Mouse (Mus musculus): Measurements from ENCODE around the gene Pak6. TPM values are rescaled to one million over a fixed set of nuclear protein-coding genes. Genes with fewer than 3 reads are reported as not detected.

Gene Pak6
- polyA plus RNA-seq, 1 experiment = 0.06 TPM

- Histone ChIP-seq H3ac (ENCODE audit: control insufficient read depth, insufficient read length) (no peak overlapping the region), H3K4me2 (ENCODE audit: low read depth) (no peak overlapping the region), H3K27me3 (ENCODE audit: control insufficient read depth, insufficient read depth, insufficient read length) (peaks cover 6% of the 10 kb centered on the region), H3K36me3 (ENCODE audit: control insufficient read depth, insufficient read depth) (no peaks in the 10 kb centered on the region), H3K4me3 (no peak overlapping the region), H3K79me2 (ENCODE audit: control insufficient read depth, insufficient read depth) (no peaks in the 10 kb centered on the region)
- no peak for TF ChIP-seq POLR2AphosphoS2 (IDR thresholded peaks at IDR 0.05; ENCODE audit: insufficient read length, low read depth)
- TF ChIP-seq E2F4 (IDR thresholded peaks at IDR 0.05; ENCODE audit: insufficient read depth) = no peak
- TF ChIP-seq MAX (IDR thresholded peaks at IDR 0.05; ENCODE audit: low read depth) = no peak
- no peak for TF ChIP-seq SRF (IDR thresholded peaks at IDR 0.05; ENCODE audit: control insufficient read depth, insufficient read length, low read depth)
- TF ChIP-seq TCF3 (IDR thresholded peaks at IDR 0.05; ENCODE audit: insufficient read length, low read depth) = no peak
- no peak for TF ChIP-seq CEBPB (IDR thresholded peaks at IDR 0.05; ENCODE audit: insufficient read depth, poor library complexity, severe bottlenecking)
- no peak for TF ChIP-seq USF1 (IDR thresholded peaks at IDR 0.05; ENCODE audit: low read depth)
- TF ChIP-seq MYOD1 (IDR thresholded peaks at IDR 0.05; ENCODE audit: control insufficient read depth in 1 of 3, insufficient read length in 2 of 3, low read depth in 2 of 3) = peak in 1 of 3 experiments; percentile 2
- TF ChIP-seq MYOG (IDR thresholded peaks at IDR 0.05; ENCODE audit: control insufficient read depth in 1 of 3, insufficient read depth in 1 of 3, insufficient read length in 2 of 3, low read depth in 2 of 3) = no peak
Measured at GRCm38 (mm10) chr2:118740341-118740740, 77.2 kb downstream of the Pak6 start.

GRCm38 (mm10) chr2:118741183-118741582 lies 78.1 kb downstream of the Pak6 start:
- TF ChIP-seq POLR2AphosphoS2 (IDR thresholded peaks at IDR 0.05; ENCODE audit: insufficient read length, low read depth) = no peak
- no peak for TF ChIP-seq TCF3 (IDR thresholded peaks at IDR 0.05; ENCODE audit: insufficient read length, low read depth)
- no peak for TF ChIP-seq E2F4 (IDR thresholded peaks at IDR 0.05; ENCODE audit: insufficient read depth)
- TF ChIP-seq MYOG (IDR thresholded peaks at IDR 0.05; ENCODE audit: control insufficient read depth in 1 of 3, insufficient read depth in 1 of 3, insufficient read length in 2 of 3, low read depth in 2 of 3) = peak in 1 of 3 experiments; percentile 43
- no peak for TF ChIP-seq CEBPB (IDR thresholded peaks at IDR 0.05; ENCODE audit: insufficient read depth, poor library complexity, severe bottlenecking)
- Histone ChIP-seq H3K36me3 (ENCODE audit: control insufficient read depth, insufficient read depth) (no peaks in the 10 kb centered on the region), H3ac (ENCODE audit: control insufficient read depth, insufficient read length) (no peak overlapping the region), H3K27me3 (ENCODE audit: control insufficient read depth, insufficient read depth, insufficient read length) (peaks cover under 1% of the 10 kb centered on the region), H3K4me2 (ENCODE audit: low read depth) (no peak overlapping the region), H3K4me3 (no peak overlapping the region), H3K79me2 (ENCODE audit: control insufficient read depth, insufficient read depth) (no peaks in the 10 kb centered on the region)

GRCm38 (mm10) chr2:118743261-118743943 lies 80.3 kb downstream of the Pak6 start:
- H3K79me2 ChIP-seq (ENCODE audit: control insufficient read depth, insufficient read depth) = no peaks in the 10 kb centered on the region
- H3K27me3 ChIP-seq (ENCODE audit: control insufficient read depth, insufficient read depth, insufficient read length) = no peaks in the 10 kb centered on the region
- H3K4me2 ChIP-seq (ENCODE audit: low read depth) = no peak overlapping the region
- no peak overlapping the region for H3ac ChIP-seq (ENCODE audit: control insufficient read depth, insufficient read length)
- H3K4me3 ChIP-seq = no peak overlapping the region
- TF ChIP-seq MYOG (IDR thresholded peaks at IDR 0.05; ENCODE audit: control insufficient read depth in 1 of 3, insufficient read depth in 1 of 3, insufficient read length in 2 of 3, low read depth in 2 of 3) (no peak), E2F4 (IDR thresholded peaks at IDR 0.05; ENCODE audit: insufficient read depth) (no peak), MAX (IDR thresholded peaks at IDR 0.05; ENCODE audit: low read depth) (no peak), TCF3 (IDR thresholded peaks at IDR 0.05; ENCODE audit: insufficient read length, low read depth) (no peak), POLR2AphosphoS2 (IDR thresholded peaks at IDR 0.05; ENCODE audit: insufficient read length, low read depth) (no peak), TCF12 (IDR thresholded peaks at IDR 0.05; ENCODE audit: insufficient read depth, poor library complexity, severe bottlenecking) (no peak)
- no peaks in the 10 kb centered on the region for H3K36me3 ChIP-seq (ENCODE audit: control insufficient read depth, insufficient read depth)

- H3K4me3 ChIP-seq = peak overlapping the region; percentile 49
- no peaks in the 10 kb centered on the region for H3K27me3 ChIP-seq (ENCODE audit: control insufficient read depth, insufficient read depth, insufficient read length)
- no peaks in the 10 kb centered on the region for H3K79me2 ChIP-seq (ENCODE audit: control insufficient read depth, insufficient read depth)
- TF ChIP-seq SRF (IDR thresholded peaks at IDR 0.05; ENCODE audit: control insufficient read depth, insufficient read length, low read depth) (no peak), E2F4 (IDR thresholded peaks at IDR 0.05; ENCODE audit: insufficient read depth) (no peak), MYOD1 (IDR thresholded peaks at IDR 0.05; ENCODE audit: control insufficient read depth in 1 of 3, insufficient read length in 2 of 3, low read depth in 2 of 3) (no peak), POLR2A (IDR thresholded peaks at IDR 0.05; ENCODE audit: insufficient read length, low read depth) (no peak), POLR2AphosphoS2 (IDR thresholded peaks at IDR 0.05; ENCODE audit: insufficient read length, low read depth) (no peak), MYOG (IDR thresholded peaks at IDR 0.05; ENCODE audit: control insufficient read depth in 1 of 3, insufficient read depth in 1 of 3, insufficient read length in 2 of 3, low read depth in 2 of 3) (no peak), MAX (IDR thresholded peaks at IDR 0.05; ENCODE audit: low read depth) (no peak), USF1 (IDR thresholded peaks at IDR 0.05; ENCODE audit: low read depth) (no peak), TCF12 (IDR thresholded peaks at IDR 0.05; ENCODE audit: insufficient read depth, poor library complexity, severe bottlenecking) (no peak), CEBPB (IDR thresholded peaks at IDR 0.05; ENCODE audit: insufficient read depth, poor library complexity, severe bottlenecking) (no peak), TCF3 (IDR thresholded peaks at IDR 0.05; ENCODE audit: insufficient read length, low read depth) (no peak), REST (IDR thresholded peaks at IDR 0.05; ENCODE audit: insufficient read depth, insufficient read length) (no peak)
- peak overlapping the region; percentile 75 for H3K4me2 ChIP-seq (ENCODE audit: low read depth)
- no peaks in the 10 kb centered on the region for H3K36me3 ChIP-seq (ENCODE audit: control insufficient read depth, insufficient read depth)
- H3ac ChIP-seq (ENCODE audit: control insufficient read depth, insufficient read length) = no peak overlapping the region
Measured at GRCm38 (mm10) chr2:118744621-118745020, 81.5 kb downstream of the Pak6 start.

- Histone ChIP-seq H3K27me3 (ENCODE audit: control insufficient read depth, insufficient read depth, insufficient read length) (no peaks in the 10 kb centered on the region), H3K36me3 (ENCODE audit: control insufficient read depth, insufficient read depth) (no peaks in the 10 kb centered on the region), H3ac (ENCODE audit: control insufficient read depth, insufficient read length) (peak within 1 kb of the TSS; percentile 80), H3K4me3 (peak within 1 kb of the TSS; percentile 49), H3K79me2 (ENCODE audit: control insufficient read depth, insufficient read depth) (no peaks in the 10 kb centered on the region), H3K4me2 (ENCODE audit: low read depth) (peak within 1 kb of the TSS; percentile 75)
- TF ChIP-seq MYOG (IDR thresholded peaks at IDR 0.05; ENCODE audit: control insufficient read depth in 1 of 3, insufficient read depth in 1 of 3, insufficient read length in 2 of 3, low read depth in 2 of 3) (peak in 1 of 3 experiments; percentile 4), MYOD1 (IDR thresholded peaks at IDR 0.05; ENCODE audit: control insufficient read depth in 1 of 3, insufficient read length in 2 of 3, low read depth in 2 of 3) (peak in 1 of 3 experiments; percentile 31), POLR2AphosphoS2 (IDR thresholded peaks at IDR 0.05; ENCODE audit: insufficient read length, low read depth) (peak; percentile 82), POLR2A (IDR thresholded peaks at IDR 0.05; ENCODE audit: insufficient read length, low read depth) (peak; percentile 88), E2F4 (IDR thresholded peaks at IDR 0.05; ENCODE audit: insufficient read depth) (peak; percentile 31), MAX (IDR thresholded peaks at IDR 0.05; ENCODE audit: low read depth) (no peak)
Measured at GRCm38 (mm10) chr2:118745232-118745884, 82.3 kb downstream of the Pak6 start, which contains the start of gene Inafm2. TSS of gene Inafm2 (plus strand) at chr2:118745758.
